Mouse (Mus musculus): Measurements from ENCODE around the gene Letmd1.

GRCm38 (mm10) chr15:100461646-100462045 is 7.2 kb upstream of the Letmd1 start:
- TF ChIP-seq POLR2A (IDR thresholded peaks at IDR 0.05; ENCODE audit: low read depth, low read length) (no peak), CTCF (IDR thresholded peaks at IDR 0.05; ENCODE audit: extremely low read depth, insufficient read length, insufficient replicate concordance, low read depth, low read length) (no peak)
